Mouse (Mus musculus): Measurements from ENCODE around the gene Ankrd34a.
"Not testable (repeated sequence)": the region's sequence is repeated elsewhere in the genome, so short reads cannot be mapped to it uniquely, and the experiment has no call there.

The Ankrd34a gene

GRCm38 (mm10) chr3:96601941-96602703 lies 5.7 kb downstream of the Ankrd34a start:
- in situ Hi-C loops (cut with MboI; ENCODE audit: low sequenced_read_pairs): no loop called here

- in situ Hi-C loops (cut with MboI; ENCODE audit: low sequenced_read_pairs): no loop called here
Observed at GRCm38 (mm10) chr3:96602704-96603084, 6.3 kb downstream of the Ankrd34a start.

GRCm38 (mm10) chr3:96603311-96603710 lies 6.9 kb downstream of the Ankrd34a start:
- in situ Hi-C loops (cut with MboI; ENCODE audit: low sequenced_read_pairs): no loop called here

DNA sequence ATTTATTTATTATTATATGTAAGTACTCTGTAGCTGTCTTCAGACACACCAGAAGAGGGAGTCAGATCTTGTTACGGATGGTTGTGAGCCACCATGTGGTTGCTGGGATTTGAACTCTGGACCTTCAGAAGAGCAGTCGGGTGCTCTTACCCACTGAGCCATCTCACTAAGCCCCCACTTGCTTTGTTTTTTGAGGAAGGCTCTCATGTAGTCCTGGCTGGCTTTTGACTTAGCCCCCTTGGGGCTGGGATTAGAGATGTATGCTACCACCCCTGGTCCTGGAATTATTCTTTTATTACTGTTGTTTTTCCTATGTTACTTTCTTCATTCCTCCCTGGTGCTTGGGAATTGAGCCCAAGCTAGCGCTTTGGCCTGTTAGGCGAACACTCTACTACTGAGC lies 9.6 kb downstream of the Ankrd34a start:
- in situ Hi-C loops (cut with MboI; ENCODE audit: low sequenced_read_pairs): not testable (repeated sequence)

GRCm38 (mm10) chr3:96606618-96607017 lies 10.2 kb downstream of the Ankrd34a start:
- in situ Hi-C loops (cut with MboI; ENCODE audit: low sequenced_read_pairs): no loop called here

DNA sequence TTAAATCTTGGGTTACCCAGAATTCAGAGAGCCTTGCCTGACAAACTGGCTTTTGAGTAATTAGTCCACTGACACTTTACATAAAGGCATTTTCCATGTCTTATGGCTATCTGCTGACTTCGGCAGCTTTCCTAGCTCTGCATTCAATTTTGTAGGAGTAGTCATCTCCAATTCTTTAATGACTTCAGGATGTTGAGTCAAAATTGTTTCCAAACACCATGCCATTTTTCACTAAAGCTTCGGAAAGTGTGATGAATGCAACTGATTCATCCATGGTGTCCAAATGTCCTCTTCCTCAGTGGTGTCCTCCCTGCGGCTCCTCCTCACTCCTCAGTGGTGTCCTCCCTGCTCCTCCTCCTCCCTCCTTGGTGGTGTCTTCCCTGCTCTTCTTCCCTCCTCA lies 21.5 kb downstream of the Ankrd34a start:
- in situ Hi-C loops (cut with MboI; ENCODE audit: low sequenced_read_pairs): no loop called here

DNA sequence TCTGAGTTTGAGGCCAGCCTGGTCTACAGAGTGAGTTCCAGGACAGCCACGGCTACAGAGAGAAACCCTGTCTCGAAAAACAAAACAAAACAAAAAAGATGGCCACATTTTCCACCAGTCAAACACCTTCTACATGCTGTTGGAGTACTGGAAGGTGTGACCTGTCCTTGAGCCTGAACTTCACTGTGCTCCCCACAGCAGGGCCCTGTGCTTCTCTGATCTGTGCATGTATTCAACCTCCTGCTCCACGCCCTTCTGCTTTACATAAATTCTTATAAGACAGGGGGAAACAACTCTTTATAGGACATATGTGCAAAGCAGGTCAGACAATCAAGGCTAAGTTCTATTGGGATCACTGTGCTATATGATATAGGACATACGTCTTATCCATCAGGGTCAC lies 26.8 kb downstream of the Ankrd34a start:
- in situ Hi-C loops (cut with MboI; ENCODE audit: low sequenced_read_pairs): no loop called here

DNA sequence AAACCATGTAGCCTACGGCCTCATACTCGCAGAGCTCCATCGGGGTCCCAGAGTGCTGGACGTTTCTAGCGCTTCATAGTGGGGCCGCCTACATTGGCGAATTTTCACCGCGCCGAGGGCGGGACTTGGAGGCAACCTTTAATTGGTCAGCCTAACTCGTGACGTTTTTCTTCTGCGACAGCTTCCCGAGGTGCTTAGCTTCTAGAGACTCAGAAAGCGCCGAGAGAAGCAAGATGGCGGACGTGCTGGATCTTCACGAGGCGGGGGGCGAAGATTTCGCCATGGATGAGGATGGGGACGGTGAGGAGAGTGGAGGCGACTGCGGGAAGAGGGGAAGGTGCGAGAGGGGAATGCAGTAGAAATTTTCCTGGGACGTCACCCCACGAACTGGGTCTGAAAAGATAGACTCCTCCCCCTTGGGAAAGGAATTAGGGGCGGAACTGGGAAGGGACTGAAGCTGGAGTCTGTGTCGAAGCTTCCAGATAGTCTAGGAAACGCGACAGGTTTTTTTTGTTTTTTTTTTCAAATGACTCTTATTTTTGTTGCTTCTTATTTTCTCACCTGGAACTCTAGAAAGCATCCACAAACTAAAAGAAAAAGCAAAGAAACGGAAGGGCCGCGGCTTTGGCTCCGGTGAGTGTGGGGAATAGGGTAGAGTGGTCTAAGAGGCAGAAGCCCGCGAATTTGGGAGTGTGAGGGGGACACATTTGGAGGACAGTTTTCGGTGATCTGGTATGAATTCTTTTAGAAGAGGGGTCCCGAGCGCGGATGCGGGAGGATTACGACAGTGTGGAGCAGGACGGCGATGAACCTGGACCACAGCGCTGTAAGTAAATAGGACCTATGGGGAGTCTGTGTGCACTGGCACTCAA lies 33.5 kb downstream of the Ankrd34a start, which contains the start of gene Rbm8a:
TSS of gene Rbm8a (plus strand) at position 205 of the 872 bp plus-strand sequence.
- in situ Hi-C loops (cut with MboI; ENCODE audit: low sequenced_read_pairs): no loop called here

- in situ Hi-C loops (cut with MboI; ENCODE audit: low sequenced_read_pairs): no loop called here
Observed at GRCm38 (mm10) chr3:96632058-96632457, 35.6 kb downstream of the Ankrd34a start.

GRCm38 (mm10) chr3:96634015-96634414 lies 37.6 kb downstream of the Ankrd34a start:
- in situ Hi-C loops (cut with MboI; ENCODE audit: low sequenced_read_pairs): no loop called here

- in situ Hi-C loops (cut with MboI; ENCODE audit: low sequenced_read_pairs): no loop called here
Observed at GRCm38 (mm10) chr3:96634928-96635879, 38.8 kb downstream of the Ankrd34a start, which contains the start of the genes Pex11b and Gm42957. Gene Pex11b, plus strand, starts transcription at chr3:96635376. Gene Gm42957, plus strand, starts transcription at chr3:96635474.

DNA sequence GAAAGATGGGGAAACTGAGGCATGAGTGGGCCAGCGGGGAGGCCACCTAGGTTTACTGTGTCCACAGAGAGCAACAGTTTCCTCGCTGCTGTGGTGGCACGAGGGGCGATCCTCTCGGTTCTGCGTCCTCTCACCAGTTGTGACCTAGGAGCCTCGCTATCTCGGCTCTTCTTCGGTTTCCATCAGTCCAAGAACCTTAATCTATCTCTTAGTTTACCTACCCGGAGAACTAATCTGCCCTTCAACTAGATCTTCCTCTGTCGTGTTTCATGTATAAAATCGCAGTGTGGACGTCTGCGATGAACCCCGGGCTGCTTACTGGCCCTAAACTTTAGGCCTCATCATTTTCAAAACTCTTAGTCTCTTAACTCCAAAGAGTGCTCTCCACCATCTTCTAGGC lies 39.5 kb downstream of the Ankrd34a start:
- in situ Hi-C loops (cut with MboI; ENCODE audit: low sequenced_read_pairs): no loop called here

- in situ Hi-C loops (cut with MboI; ENCODE audit: low sequenced_read_pairs): no loop called here
Observed at GRCm38 (mm10) chr3:96636448-96636847, 40.0 kb downstream of the Ankrd34a start.

GRCm38 (mm10) chr3:96639219-96639618 lies 42.8 kb downstream of the Ankrd34a start:
- in situ Hi-C loops (cut with MboI; ENCODE audit: low sequenced_read_pairs): no loop called here

- in situ Hi-C loops (cut with MboI; ENCODE audit: low sequenced_read_pairs): no loop called here
Observed at GRCm38 (mm10) chr3:96645018-96645649, 48.7 kb downstream of the Ankrd34a start, which contains the start of gene Itga10. Gene Itga10, plus strand, starts transcription at chr3:96645584.

GRCm38 (mm10) chr3:96647365-96647764 lies 50.9 kb downstream of the Ankrd34a start:
- in situ Hi-C loops (cut with MboI; ENCODE audit: low sequenced_read_pairs): no loop called here
